Mouse (Mus musculus): Measurements from ENCODE around the gene Cped1. TPM values are rescaled to one million over a fixed set of nuclear protein-coding genes. Genes with fewer than 3 reads are reported as not detected.

Gene Cped1
- polyA plus RNA-seq, 1 experiment from 2014 or later: 3.6 TPM

GRCm38 (mm10) chr6:22018768-22019445 lies 33.2 kb downstream of the Cped1 start:
- Histone ChIP-seq H3K9ac (no peak overlapping the region), H3K27me3 (replicated peaks) (no peaks in the 10 kb centered on the region), H3K4me1 (no peaks in the 10 kb centered on the region), H3K36me3 (no peaks in the 10 kb centered on the region), H3K9me3 (replicated peaks) (no peaks in the 10 kb centered on the region), H3K4me3 (no peak overlapping the region), H3K27ac (no peak overlapping the region), H3K4me2 (no peak overlapping the region)
- ATAC-seq: no peak
- WGBS (ENCODE audit: insufficient replicate concordance): 53% methylated on average over 8 of the region's 8 CpGs

- Histone ChIP-seq H3K4me1 (no peaks in the 10 kb centered on the region), H3K9me3 (replicated peaks) (no peaks in the 10 kb centered on the region), H3K27ac (no peak overlapping the region), H3K9ac (no peak overlapping the region), H3K36me3 (no peaks in the 10 kb centered on the region), H3K27me3 (replicated peaks) (no peaks in the 10 kb centered on the region), H3K4me2 (no peak overlapping the region), H3K4me3 (no peak overlapping the region)
- ATAC-seq: 0 out of 2 replicates have a peak, but pooled peaks have one; percentile 35
- WGBS (ENCODE audit: insufficient replicate concordance): 29% methylated on average over 10 of the region's 10 CpGs
These were observed 33.9 kb downstream of the Cped1 start for GRCm38 (mm10) chr6:22019637-22020036.

GRCm38 (mm10) chr6:22020696-22021095 lies 35.0 kb downstream of the Cped1 start:
- Histone ChIP-seq H3K4me2 (no peak overlapping the region), H3K27ac (no peak overlapping the region), H3K4me1 (0 out of 2 replicates have a peak, but pooled peaks cover 5% of the 10 kb centered on the region), H3K9ac (no peak overlapping the region), H3K4me3 (no peak overlapping the region), H3K36me3 (no peaks in the 10 kb centered on the region), H3K27me3 (replicated peaks) (no peaks in the 10 kb centered on the region), H3K9me3 (replicated peaks) (no peaks in the 10 kb centered on the region)
- 76% methylated on average over 5 of the region's 5 CpGs for WGBS (ENCODE audit: insufficient replicate concordance)
- no peak for ATAC-seq

- WGBS (ENCODE audit: insufficient replicate concordance): 82% methylated on average over 3 of the region's 3 CpGs
- H3K27ac ChIP-seq: no peak overlapping the region
- no peak overlapping the region for H3K9ac ChIP-seq
- H3K9me3 ChIP-seq (replicated peaks): no peaks in the 10 kb centered on the region
- H3K4me1 ChIP-seq: 0 out of 2 replicates have a peak, but pooled peaks cover 6% of the 10 kb centered on the region
- no peaks in the 10 kb centered on the region for H3K27me3 ChIP-seq (replicated peaks)
- no peaks in the 10 kb centered on the region for H3K36me3 ChIP-seq
- ATAC-seq: no peak
- no peak overlapping the region for H3K4me3 ChIP-seq
- no peak overlapping the region for H3K4me2 ChIP-seq
These were observed 35.6 kb downstream of the Cped1 start for GRCm38 (mm10) chr6:22021315-22021714.

- Histone ChIP-seq H3K27me3 (replicated peaks) (no peaks in the 10 kb centered on the region), H3K9ac (no peak overlapping the region), H3K4me1 (0 out of 2 replicates have a peak, but pooled peaks cover 9% of the 10 kb centered on the region), H3K4me3 (no peak overlapping the region), H3K4me2 (no peak overlapping the region), H3K36me3 (no peaks in the 10 kb centered on the region), H3K9me3 (replicated peaks) (no peaks in the 10 kb centered on the region), H3K27ac (no peak overlapping the region)
- WGBS (ENCODE audit: insufficient replicate concordance): 80% methylated on average over 2 of the region's 2 CpGs
- no peak for ATAC-seq
These were observed 38.5 kb downstream of the Cped1 start for GRCm38 (mm10) chr6:22024168-22024567.

- 0 out of 2 replicates have a peak overlapping the region, but pooled peaks have one; percentile 18 for H3K9ac ChIP-seq
- H3K36me3 ChIP-seq: no peaks in the 10 kb centered on the region
- 0 out of 2 replicates have a peak, but pooled peaks cover 9% of the 10 kb centered on the region for H3K4me1 ChIP-seq
- H3K4me2 ChIP-seq: peak overlapping the region; percentile 40
- H3K27me3 ChIP-seq (replicated peaks): no peaks in the 10 kb centered on the region
- peak overlapping the region; percentile 60; the same call in 1 of the 2 replicates for H3K27ac ChIP-seq
- ATAC-seq: peak; percentile 59
- WGBS (ENCODE audit: insufficient replicate concordance): 25% methylated on average over 17 of the region's 17 CpGs
- H3K4me3 ChIP-seq: peak overlapping the region; percentile 25; the same call in 1 of the 2 replicates
- no peaks in the 10 kb centered on the region for H3K9me3 ChIP-seq (replicated peaks)
These were observed 40.1 kb downstream of the Cped1 start for GRCm38 (mm10) chr6:22025584-22026357.

- Histone ChIP-seq H3K4me2 (peak overlapping the region; percentile 40), H3K27me3 (replicated peaks) (no peaks in the 10 kb centered on the region), H3K36me3 (no peaks in the 10 kb centered on the region), H3K9me3 (replicated peaks) (no peaks in the 10 kb centered on the region), H3K4me1 (0 out of 2 replicates have a peak, but pooled peaks cover 9% of the 10 kb centered on the region), H3K9ac (no peak overlapping the region), H3K27ac (peak overlapping the region; percentile 60; the same call in 1 of the 2 replicates), H3K4me3 (peak overlapping the region; percentile 25; the same call in 1 of the 2 replicates)
- WGBS (ENCODE audit: insufficient replicate concordance): 45% methylated on average over 4 of the region's 4 CpGs
- no peak for ATAC-seq
These were observed 40.6 kb downstream of the Cped1 start for GRCm38 (mm10) chr6:22026358-22026673.

GRCm38 (mm10) chr6:22026761-22027594 lies 41.3 kb downstream of the Cped1 start:
- 68% methylated on average over 9 of the region's 9 CpGs for WGBS (ENCODE audit: insufficient replicate concordance)
- Histone ChIP-seq H3K27ac (no peak overlapping the region), H3K27me3 (replicated peaks) (no peaks in the 10 kb centered on the region), H3K9me3 (replicated peaks) (no peaks in the 10 kb centered on the region), H3K4me1 (0 out of 2 replicates have a peak, but pooled peaks cover 9% of the 10 kb centered on the region), H3K4me2 (no peak overlapping the region), H3K4me3 (no peak overlapping the region), H3K9ac (no peak overlapping the region), H3K36me3 (no peaks in the 10 kb centered on the region)
- no peak for ATAC-seq

- H3K4me2 ChIP-seq: no peak overlapping the region
- 0 out of 2 replicates have a peak, but pooled peaks cover 9% of the 10 kb centered on the region for H3K4me1 ChIP-seq
- no peaks in the 10 kb centered on the region for H3K27me3 ChIP-seq (replicated peaks)
- H3K4me3 ChIP-seq: no peak overlapping the region
- WGBS (ENCODE audit: insufficient replicate concordance): 79% methylated on average over 2 of the region's 2 CpGs
- no peaks in the 10 kb centered on the region for H3K36me3 ChIP-seq
- no peak overlapping the region for H3K27ac ChIP-seq
- peak; percentile 71 for ATAC-seq
- H3K9ac ChIP-seq: no peak overlapping the region
- no peaks in the 10 kb centered on the region for H3K9me3 ChIP-seq (replicated peaks)
These were observed 42.1 kb downstream of the Cped1 start for GRCm38 (mm10) chr6:22027854-22028253.

- WGBS (ENCODE audit: insufficient replicate concordance): 64% methylated on average over 7 of the region's 7 CpGs
- H3K27me3 ChIP-seq (replicated peaks): no peaks in the 10 kb centered on the region
- no peak for ATAC-seq
These were observed 44.7 kb downstream of the Cped1 start for GRCm38 (mm10) chr6:22030381-22030780.

GRCm38 (mm10) chr6:22033188-22033587 lies 47.5 kb downstream of the Cped1 start:
- no peaks in the 10 kb centered on the region for H3K9me3 ChIP-seq (replicated peaks)
- no peak for ATAC-seq
- 57% methylated on average over 4 of the region's 4 CpGs for WGBS (ENCODE audit: insufficient replicate concordance)
- no peaks in the 10 kb centered on the region for H3K27me3 ChIP-seq (replicated peaks)
- no peaks in the 10 kb centered on the region for H3K36me3 ChIP-seq
- no peak overlapping the region for H3K9ac ChIP-seq
- H3K27ac ChIP-seq: no peak overlapping the region
- H3K4me1 ChIP-seq: no peaks in the 10 kb centered on the region
- no peak overlapping the region for H3K4me2 ChIP-seq
- H3K4me3 ChIP-seq: no peak overlapping the region

More at GRCm38 (mm10) chr6:22030381-22030780, 44.7 kb downstream of the Cped1 start:
- Histone ChIP-seq H3K27ac (no peak overlapping the region), H3K4me1 (0 out of 2 replicates have a peak, but pooled peaks cover 7% of the 10 kb centered on the region), H3K9ac (no peak overlapping the region), H3K9me3 (replicated peaks) (no peaks in the 10 kb centered on the region), H3K4me2 (no peak overlapping the region), H3K36me3 (no peaks in the 10 kb centered on the region), H3K4me3 (no peak overlapping the region)
